Comparison of ENCODE assay signal across 8 mouse cellular contexts in the genomic region with DNA sequence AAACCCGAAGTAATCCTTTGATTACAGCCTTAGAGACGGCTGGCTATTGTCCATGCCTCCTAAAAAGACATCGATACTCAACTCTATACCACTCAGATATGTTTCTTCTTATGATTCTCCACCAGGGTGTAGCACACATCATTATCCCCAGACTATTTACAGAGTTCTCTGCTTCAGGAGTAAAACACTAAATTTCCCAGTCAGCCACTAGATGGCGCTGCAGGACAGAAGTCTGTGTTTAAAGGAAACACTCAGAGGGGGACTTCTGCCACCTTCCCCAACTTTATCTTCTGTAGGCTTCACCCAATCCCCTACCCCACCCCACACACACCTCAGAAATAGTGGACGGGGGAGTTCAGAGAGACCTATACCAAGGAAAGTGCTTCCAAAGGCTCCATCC. TPM values are rescaled to one million over a fixed set of nuclear protein-coding genes. Genes with fewer than 3 reads are reported as not detected.
DNase-seq lines count a peak whose midpoint lies in the region; ATAC-seq and TF ChIP-seq lines count a peak whose summit lies in the region.

No protein-coding gene starts in this region.

- no peak overlapping the region for H3K4me2 ChIP-seq in limb, embryonic 12.5 days
- no peak overlapping the region for H3K4me2 ChIP-seq in neural tube, embryonic 15.5 days

- peaks cover 44% of the 10 kb centered on the region for H3K27me3 ChIP-seq in limb, embryonic 12.5 days
- H3K27me3 ChIP-seq in neural tube, embryonic 15.5 days (replicated peaks) = peaks cover 16% of the 10 kb centered on the region

- TF ChIP-seq CTCF in cortical plate, adult 2 months (IDR thresholded peaks at IDR 0.05; ENCODE audit: extremely low read depth, insufficient read depth, low read length) = peak; percentile 82

- H3K9ac ChIP-seq in limb, embryonic 12.5 days (replicated peaks) = no peak overlapping the region
- H3K9ac ChIP-seq in neural tube, embryonic 15.5 days (replicated peaks) = no peak overlapping the region

- peaks cover 3% of the 10 kb centered on the region; the same call in 1 of the 2 replicates for H3K4me1 ChIP-seq in cortical plate, adult 2 months (ENCODE audit: control insufficient read depth, insufficient read depth, low read length)
- peaks cover 38% of the 10 kb centered on the region for H3K4me1 ChIP-seq in limb, embryonic 12.5 days (replicated peaks)
- H3K4me1 ChIP-seq in neural tube, embryonic 15.5 days = peaks cover 34% of the 10 kb centered on the region

- no peaks in the 10 kb centered on the region for H3K9me3 ChIP-seq in limb, embryonic 12.5 days
- no peaks in the 10 kb centered on the region for H3K9me3 ChIP-seq in neural tube, embryonic 15.5 days (replicated peaks)

- no peak for TF ChIP-seq POLR2A in cortical plate, adult 2 months (IDR thresholded peaks at IDR 0.05; ENCODE audit: extremely low read depth, insufficient read depth, low read length)

- ATAC-seq in limb, embryonic 12.5 days (ENCODE audit: insufficient number of reproducible peaks, insufficient read depth, low FRiP score, low TSS enrichment, low read depth) = peak; percentile 17; the same call in 1 of the 2 replicates
- ATAC-seq in neural tube, embryonic 15.5 days (ENCODE audit: low FRiP score) = peak; percentile 36; the same call in 1 of the 2 replicates

- no peak overlapping the region for H3K4me3 ChIP-seq in cortical plate, adult 2 months (ENCODE audit: insufficient read depth, low read length)
- H3K4me3 ChIP-seq in limb, embryonic 12.5 days (replicated peaks) = no peak overlapping the region
- H3K4me3 ChIP-seq in neural tube, embryonic 15.5 days (replicated peaks) = no peak overlapping the region

- peaks cover 21% of the 10 kb centered on the region for H3K36me3 ChIP-seq in limb, embryonic 12.5 days
- no peaks in the 10 kb centered on the region for H3K36me3 ChIP-seq in neural tube, embryonic 15.5 days

- WGBS in limb, embryonic 12.5 days = 21% methylated on average over 5 of the region's 5 CpGs
- 27% methylated on average over 5 of the region's 5 CpGs for WGBS in neural tube, embryonic 15.5 days

- no peak overlapping the region for H3K27ac ChIP-seq in cortical plate, adult 2 months (ENCODE audit: insufficient read depth, low read length)
- H3K27ac ChIP-seq in limb, embryonic 12.5 days = no peak overlapping the region
- H3K27ac ChIP-seq in neural tube, embryonic 15.5 days (replicated peaks) = no peak overlapping the region

- DNase-seq in B cell, adult 2 months = peak; percentile 91
- peak; percentile 91 for DNase-seq in adipocyte (ENCODE audit: low spot score)
- peak; percentile 60 for DNase-seq in gastrocnemius, postnatal 25 days
- peak; percentile 85 for DNase-seq in kidney, adult 9 months
- peak; percentile 71 for DNase-seq in telencephalon, adult 2 months (ENCODE audit: low read depth, low spot score)

RNA-seq across cellular contexts. Expression of a gene that starts 6.8 kb away (rescaled TPM):
- 81.1 and 82.4 TPM in 2 replicates for polyA plus RNA-seq in cortical plate, adult 2 months (2012; rRNA removed)
- total RNA-seq in gastrocnemius, postnatal 25 days (2021) = 10 to 100 TPM; 23.4 to 25.1 TPM
- 141 and 152 TPM in 2 replicates for polyA plus RNA-seq in limb, embryonic 12.5 days (2016; fragmentation: Nextera tagmentation; extraction: Ambion mirVana)
- polyA plus RNA-seq in neural tube, embryonic 15.5 days (2015; fragmentation: Nextera tagmentation; extraction: Ambion mirVana) = 47.9 and 51.2 TPM in 2 replicates

RNA-seq across cellular contexts. Expression of a gene that starts 10.7 kb away (rescaled TPM):
- polyA plus RNA-seq in cortical plate, adult 2 months (2012; rRNA removed) = 7.4 and 7.5 TPM in 2 replicates
- not detected for total RNA-seq in gastrocnemius, postnatal 25 days (2021)
- polyA plus RNA-seq in limb, embryonic 12.5 days (2016; fragmentation: Nextera tagmentation; extraction: Ambion mirVana) = 0.50 and 0.60 TPM in 2 replicates
- 0.80 and 1.0 TPM in 2 replicates for polyA plus RNA-seq in neural tube, embryonic 15.5 days (2015; fragmentation: Nextera tagmentation; extraction: Ambion mirVana)

RNA-seq across cellular contexts. Expression of a gene that starts 44.9 kb away (rescaled TPM):
- polyA plus RNA-seq in cortical plate, adult 2 months (2012; rRNA removed) = 180 and 195 TPM in 2 replicates
- total RNA-seq in gastrocnemius, postnatal 25 days (2021) = 100 to 1,000 TPM; 423 to 444 TPM
- polyA plus RNA-seq in limb, embryonic 12.5 days (2016; fragmentation: Nextera tagmentation; extraction: Ambion mirVana) = 476 and 492 TPM in 2 replicates
- 440 and 466 TPM in 2 replicates for polyA plus RNA-seq in neural tube, embryonic 15.5 days (2015; fragmentation: Nextera tagmentation; extraction: Ambion mirVana)
